Mouse (Mus musculus) right cerebral cortex, postnatal 25 days (tissue): Measurements from ENCODE around the gene Nfic.

ENCODE experiments used
- DNase-seq: peaks from one replicate; pipeline ENCODE4 v3.0.0; 2022

Gene Nfic

DNA sequence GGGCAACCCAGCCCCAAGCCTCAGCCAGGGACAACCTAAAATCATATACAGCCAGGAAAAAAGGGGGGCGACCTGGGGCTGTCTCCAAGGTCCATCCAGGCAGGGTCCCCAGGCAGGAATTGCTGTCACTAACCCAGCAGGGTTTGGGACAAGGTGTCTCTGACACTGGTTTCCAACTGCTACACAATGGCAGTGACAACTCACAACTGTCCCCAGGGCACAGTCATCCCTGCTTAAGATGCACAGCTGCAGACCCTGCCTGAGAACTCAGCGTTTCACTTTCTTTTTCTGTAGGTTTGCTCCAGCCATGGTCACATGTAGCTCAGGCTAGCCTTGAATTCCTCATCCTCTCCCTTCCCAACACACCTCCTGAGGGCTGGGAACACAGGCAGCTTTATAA, 26.3 kb downstream of the Nfic start:
- peak; percentile 4 for DNase-seq

DNA sequence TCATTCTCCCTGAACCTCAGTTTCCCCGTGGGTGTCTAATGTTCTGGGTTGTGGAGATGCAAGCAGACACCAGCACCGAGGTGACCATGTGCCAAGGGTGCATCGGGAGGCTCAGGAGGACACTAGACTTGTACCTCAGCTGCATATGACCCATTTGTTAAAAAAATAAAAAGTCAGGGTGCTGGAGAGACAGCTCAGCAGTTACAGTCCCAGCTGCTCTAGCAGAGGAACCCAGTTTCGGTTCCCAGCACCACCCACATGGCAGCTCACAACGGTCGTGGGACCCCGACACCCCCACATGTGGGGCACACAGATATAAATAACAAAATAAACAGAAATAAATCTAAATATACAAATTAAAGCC, 26.9 kb downstream of the Nfic start:
- DNase-seq, result no peak

DNA sequence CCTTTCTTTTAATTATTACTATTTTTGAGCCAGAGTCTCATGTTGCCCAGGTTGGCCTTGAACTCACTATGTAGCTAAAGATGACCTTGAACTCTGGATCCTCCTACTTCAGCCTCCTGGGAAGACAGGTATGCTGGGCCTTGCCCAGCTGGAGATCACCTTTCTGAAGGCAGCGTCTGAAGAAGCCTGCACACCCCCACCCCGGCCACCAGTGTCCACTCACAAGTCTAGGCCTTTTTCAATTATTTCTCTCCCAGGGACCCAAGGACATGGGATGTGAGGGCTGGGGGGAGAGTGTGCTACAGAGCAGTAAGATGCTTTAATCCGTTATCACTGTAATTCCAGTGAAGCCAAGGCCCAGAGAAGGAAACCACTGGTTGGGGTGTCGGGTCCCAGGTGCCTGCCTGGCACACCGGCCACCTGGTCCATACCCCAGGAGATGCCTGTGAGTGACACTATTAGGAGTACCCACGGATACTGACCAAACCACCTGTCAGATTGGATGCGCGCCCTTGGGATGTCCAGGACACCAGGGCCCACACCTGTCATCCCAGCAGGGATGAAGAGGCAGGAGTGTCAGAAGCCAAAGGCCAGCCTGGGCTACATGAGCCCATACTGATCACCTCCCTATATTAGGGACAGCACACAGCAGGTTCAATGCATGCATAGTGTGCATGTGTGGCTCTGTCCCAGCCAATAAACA, 27.5 kb downstream of the Nfic start:
- DNase-seq, result no peak

DNA sequence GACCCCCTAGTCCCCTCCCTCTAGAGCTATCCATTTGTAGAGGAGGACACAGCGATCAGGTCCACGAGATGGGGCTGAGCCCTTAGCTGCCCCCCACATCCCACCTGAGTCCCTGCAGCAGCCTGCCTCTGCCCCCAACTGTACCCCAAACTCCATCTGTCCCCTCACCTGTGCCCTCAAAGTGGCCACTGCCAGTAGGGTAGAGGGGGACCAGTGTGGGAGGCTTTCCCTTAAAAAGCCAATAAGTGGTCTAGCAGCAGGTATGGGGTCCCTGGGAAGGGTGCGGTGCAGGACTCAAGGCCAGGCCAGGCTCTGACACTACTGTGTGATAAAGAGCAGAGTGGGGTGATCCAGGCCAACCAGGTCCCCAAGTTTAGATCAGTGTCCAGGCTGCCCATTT, 28.1 kb downstream of the Nfic start:
- no peak for DNase-seq

DNA sequence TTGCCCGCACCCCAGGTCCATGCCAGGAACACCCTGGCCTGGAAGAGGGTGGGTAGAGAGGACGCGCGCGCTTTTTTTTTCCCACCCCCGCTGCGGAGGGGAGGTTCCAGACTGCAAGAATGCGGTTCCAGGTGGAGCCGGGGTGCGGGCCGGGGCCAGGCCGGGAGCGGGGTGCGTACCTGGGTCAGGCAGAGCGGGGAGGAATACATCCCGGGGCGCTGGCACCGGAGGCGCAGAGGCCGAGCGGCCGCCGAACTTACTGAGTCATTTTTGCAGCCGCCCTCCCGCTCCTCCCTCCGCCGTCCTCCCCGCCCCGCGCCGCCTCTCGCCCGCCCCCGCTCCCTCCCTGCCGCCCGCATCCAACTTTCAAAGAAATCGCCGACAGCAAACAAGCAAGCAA, 28.5 kb downstream of the Nfic start:
- peak; percentile 65 for DNase-seq

DNA sequence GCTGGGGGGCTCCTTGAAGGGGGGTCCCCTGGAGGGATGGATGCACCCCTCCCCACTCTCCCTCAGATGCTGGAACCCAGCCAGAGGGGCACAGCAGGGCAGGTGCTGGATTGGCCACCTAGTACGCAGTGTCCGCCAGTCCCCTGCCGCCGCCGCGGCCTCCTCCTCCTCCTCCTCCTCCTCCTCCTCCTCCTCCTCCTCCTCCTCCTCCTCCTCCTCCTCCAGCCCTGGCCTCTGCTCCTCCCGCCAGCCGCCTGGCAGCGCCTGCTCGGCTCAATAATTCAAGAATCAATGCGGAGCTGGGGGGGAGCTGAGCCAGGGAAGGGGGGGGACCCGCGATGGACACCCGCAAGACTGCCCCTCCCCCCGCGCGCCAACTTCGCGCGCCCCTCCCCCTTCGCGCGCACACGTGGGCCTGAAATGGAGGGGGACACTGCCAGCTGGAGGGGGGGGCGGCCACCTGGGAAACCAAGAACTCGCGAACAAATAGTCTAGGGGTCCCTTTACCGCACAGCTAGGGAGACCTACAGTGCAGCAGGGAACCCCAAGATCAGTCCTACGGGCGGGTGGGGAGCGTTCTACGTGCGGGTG, 29.3 kb downstream of the Nfic start:
- DNase-seq, result peak; percentile 6

DNA sequence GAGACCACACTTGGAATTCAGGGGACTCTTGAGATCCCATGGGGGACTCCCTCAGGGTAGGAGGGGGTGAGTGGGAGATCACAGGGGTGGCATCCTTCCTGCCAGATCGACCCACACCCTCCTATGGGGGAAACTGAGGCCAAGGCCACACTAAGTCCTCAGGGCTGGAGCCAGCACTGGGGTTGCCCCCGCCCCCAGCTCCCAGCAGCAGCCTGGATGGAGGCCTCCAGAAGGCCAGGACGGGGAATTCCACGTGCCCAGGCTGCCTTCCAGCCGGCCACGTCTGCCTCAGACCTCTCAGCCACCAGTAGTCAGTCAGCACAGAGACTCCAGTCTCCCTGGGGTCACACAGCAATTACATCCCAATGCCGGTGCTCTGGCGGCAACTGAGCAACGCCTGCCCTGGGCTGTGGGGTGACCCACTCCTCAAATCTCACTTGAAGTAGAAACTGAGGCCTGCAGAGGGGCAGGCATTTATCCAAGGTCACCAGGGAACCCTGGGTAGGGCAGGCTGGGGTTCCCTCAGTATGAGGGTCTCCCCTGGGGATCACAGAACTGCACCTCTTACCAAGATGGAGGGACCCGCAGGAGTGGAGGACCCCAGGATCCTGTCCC, 30.1 kb downstream of the Nfic start:
- DNase-seq, result peak; percentile 29

DNA sequence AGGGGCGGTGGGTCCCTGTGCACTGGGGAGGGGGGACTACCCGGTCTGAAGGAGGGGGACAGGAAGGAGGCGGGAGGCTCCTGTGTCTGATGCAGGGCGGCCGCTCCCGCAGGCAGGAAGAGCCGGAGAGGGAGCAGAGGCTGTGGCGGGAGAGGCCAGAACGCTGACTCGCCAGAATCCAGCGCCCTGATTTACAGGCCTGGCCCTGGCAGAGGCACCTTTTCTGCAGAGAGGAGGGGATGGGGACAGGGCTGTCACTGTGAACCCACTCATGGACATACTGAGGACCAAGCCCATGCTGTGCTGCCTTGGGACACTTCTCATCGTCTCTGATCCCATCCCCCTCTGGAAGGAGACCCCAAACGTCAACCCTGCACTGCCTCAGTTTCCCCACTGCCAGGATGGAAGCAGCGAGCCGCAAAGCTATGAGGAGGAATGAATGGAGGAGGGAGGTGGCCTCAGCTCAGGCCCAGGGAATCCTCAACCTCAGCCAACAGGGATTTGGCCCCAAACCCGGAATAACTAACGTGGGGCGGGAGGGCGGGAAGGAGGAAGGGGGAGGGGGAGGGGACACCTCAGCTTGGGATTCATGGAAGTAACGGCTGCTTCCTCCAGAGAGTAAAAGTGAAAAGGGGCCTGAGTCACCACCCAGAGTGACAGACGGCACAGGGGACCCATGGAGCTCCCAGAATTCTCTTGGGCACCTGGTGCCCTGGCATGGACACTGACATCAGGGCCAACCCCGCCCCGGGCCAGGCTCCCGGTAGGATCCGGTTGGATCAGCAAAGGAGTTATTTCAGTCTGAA, 31.0 kb downstream of the Nfic start:
- peak; percentile 13 for DNase-seq

DNA sequence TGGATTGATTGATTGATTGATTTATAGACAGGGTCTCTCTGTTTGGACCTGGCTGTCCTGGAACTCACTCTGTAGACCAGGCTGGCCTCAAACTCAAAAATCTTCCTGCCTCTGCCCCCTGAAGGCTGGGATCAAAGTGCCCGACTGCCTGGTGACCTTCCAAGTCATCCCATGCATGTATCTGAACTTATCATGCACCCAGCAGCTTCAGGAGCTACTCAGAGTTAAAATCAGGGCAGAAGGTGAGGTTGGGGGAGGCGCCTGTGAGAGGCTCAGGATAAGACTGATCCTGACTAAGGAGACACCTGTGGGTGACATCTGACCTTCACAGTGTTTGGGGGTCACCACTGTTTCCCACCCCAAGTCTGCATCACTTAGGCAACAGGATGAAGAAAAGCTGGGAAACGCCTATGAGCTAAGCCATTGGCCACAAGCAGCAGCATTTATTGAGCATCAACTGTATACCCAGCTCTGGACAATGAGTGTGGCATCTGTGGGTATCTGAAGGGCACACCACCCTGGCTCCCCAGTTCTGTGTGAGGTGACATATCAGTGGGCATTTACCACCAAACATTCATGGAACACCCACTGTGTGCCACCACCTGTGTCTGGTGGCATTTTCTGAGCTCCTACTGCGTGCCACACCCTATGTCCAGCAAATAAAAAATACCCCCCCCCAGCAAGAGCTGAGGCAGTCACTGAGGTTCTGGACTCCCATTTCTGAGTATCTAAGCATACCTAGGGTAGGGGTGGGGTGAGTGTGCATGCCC, 31.8 kb downstream of the Nfic start:
- DNase-seq, result peak; percentile 3

DNA sequence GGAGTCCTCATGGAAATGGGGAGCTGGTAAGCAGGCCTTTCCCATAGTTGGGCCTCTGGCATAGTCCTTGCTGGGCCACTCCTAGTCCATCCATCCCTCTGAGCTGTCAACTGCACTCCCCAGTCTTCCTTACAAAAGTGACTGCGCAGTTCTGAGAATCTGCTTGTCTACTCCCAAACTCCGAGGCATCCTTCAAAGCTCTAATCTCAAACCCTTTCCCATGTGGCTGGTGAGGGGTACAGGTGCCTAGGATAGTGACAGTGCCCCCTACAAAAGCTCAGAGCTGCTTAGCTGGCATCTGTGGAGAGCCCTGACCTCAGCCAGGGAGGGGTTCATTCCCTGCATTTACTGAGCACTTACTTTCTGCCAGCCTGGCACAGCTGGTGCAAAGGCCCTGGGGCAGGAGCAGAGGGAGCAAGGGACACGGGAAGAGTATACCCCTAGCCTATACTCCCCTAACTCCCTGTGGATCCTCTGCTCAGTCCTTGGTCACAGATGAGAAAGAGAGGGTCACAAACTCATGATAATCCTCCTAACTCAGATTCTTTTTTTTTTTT, 32.7 kb downstream of the Nfic start:
- peak; percentile 3 for DNase-seq

DNA sequence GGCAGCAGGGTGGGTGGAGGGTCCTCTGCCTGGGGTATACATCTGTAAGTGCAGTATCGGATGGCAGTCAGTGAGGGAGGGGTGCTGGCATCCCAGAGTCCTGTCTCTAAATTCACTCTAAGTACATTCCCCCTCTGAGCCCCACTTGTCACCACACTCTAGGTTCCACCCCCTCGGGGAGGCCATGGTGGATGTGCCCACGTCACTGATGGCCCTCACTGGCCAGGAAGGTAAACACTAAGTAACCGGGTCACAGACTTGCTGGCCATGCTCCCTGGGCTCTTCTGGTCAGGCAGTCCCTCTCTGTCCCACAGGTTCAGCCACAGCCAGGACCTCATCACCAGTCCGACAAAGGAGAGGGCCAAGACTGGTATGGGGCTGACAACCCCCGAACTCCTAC, 33.2 kb downstream of the Nfic start:
- DNase-seq, result peak; percentile 2

DNA sequence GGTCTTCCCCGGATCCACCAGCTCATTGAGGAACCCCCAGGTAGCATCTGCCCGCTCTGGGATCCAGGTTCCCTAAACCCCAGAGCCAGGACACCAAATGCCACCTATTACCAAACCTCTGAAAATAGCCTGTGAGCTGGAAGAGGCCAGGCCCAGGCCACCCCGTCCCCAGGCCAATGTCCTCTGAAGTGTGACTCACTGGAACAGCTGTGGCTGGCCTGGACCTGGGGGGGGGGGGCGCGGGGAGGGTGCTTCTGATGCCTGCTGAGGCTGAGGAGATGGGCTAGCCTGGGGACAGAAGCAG, 33.7 kb downstream of the Nfic start:
- peak; percentile 2 for DNase-seq

DNA sequence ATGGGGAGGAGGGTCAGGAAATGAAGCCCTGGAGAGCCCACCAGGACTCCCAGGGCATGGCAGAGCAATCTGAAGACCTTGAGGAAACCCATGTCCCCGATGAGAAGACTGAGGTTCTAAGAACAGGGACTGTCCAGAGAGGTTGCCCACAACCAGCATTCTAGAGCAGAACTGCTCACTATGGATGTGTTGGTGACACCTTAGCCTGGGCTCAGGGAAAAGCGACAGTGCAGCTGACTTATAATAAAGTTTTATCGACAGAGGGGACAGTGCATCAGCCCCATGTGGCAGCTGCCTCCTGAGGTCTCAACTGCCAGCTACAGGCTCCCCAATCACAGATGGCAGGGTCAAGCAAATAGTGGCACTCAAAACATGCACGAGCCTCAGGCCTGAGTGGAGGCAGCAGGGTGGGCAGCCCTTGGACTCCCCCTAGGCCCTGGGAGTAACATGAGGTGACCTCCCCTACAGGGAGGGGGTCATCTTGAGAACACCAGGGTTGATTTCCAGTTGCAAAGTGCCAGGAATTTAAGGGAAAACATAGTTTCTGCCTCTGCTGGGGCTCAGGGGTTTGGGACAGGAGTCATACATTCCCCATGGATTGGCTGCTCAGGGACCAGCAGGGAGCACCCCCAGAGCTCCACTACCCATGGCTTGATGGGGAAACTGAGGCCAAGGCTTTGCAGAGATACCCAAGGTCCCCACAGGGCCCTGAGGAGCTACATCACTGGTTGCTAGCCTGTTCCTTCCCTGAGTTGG, 34.2 kb downstream of the Nfic start:
- peak; percentile 3 for DNase-seq

DNA sequence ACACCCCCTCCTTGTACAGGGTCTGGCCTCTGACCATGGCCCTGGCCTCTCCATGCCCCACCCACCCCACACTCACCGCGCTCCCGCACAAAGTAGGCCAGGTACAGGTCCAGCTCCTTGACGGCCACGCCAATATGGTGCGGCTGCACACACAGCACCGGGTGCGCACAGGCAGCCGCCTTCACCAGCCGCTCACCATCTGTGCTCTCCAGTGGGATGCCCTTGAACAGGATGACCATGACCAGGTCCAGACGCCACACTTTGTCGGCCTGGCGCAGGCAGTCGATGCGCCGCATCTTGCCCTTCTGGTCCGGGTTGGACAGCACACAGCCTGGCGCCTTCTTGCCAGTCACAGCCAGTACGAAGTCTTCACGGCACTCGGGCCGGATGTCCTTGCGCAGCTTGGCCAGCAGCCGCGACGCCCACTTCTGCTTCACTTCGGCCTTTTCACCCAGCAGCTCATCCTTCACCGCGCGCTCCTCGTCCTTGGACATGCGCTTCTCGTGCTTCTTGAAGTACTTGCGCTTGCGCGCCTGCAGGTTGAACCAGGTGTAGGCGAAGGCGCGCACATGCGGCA, 35.2 kb downstream of the Nfic start:
- peak; percentile 6 for DNase-seq

DNA sequence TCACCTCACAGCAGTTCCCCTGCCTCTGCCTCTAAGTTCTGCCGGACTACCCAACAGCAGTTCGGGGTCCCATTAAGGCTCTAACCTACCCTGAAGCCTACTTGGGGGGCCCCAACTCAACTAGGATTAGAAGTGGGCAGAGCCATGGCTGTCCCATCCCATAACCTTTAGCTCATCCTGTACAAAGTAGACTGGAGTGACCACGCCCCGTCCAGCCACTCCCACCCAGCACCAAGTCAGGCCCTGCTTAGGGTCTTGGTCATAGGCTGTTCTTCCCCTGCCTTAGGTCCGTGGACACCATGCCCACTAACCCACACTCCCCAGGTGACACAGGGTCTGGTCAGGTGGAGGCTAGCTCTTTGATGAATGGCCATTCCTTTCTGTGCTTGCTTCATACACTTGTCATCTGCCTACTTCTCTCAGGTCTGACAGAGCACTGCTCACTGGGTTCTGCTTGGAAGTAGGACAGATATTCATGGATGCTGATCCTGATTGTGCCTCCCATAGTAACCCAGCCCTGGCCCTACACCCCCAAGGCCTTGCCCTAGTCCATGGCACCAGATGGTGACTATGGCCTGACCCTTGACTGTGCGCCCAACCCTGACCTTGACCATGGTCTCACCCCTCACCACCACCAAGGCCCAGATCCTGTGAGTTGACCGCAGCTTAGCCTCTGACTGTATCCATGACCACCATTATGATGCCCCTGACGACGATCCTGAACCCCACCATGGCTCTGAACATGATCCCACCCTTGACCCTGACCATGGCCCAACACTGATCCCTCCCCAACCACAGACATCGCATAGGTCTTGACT, 36.1 kb downstream of the Nfic start:
- DNase-seq, result no peak

DNA sequence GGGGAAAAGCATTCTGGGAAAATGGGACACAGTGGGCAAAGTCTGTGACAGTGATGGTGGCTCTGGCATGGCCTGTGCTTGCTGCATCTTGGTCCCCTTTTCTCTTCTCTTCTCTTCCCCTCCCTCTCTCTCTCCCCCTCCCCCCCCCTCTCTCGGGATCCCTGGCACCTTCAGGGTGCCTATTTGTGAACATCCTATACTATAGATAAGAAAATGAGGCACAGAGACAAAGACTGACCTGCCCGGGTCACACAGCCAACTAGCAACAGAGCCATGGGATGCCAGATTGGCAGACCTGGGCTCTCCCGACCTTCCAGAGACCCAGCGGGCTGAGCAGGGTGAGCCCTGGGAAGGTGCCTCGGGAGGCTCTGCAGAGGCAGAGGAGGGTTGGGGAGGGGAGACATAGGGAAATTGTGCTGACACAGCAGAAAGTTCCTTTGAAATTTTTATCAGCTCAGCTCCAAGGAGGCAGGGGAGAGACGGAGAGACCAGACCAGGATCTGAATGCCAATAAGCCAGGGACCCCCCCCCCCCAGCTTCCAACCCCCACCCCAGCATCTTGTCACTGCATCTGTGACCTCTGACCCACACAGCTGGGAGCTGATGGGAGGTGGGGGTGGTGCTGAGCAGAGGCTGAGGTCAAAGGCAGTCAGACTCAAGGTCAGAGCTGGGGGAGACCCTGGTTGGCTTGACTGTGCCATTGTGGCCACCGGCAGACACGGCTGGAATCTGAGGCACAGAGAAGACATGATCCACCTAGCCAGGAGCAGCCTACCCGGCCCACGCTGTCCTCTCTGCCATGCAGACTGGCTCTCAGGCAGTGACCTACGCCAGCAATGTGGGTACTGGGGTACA, 37.0 kb downstream of the Nfic start:
- no peak for DNase-seq

DNA sequence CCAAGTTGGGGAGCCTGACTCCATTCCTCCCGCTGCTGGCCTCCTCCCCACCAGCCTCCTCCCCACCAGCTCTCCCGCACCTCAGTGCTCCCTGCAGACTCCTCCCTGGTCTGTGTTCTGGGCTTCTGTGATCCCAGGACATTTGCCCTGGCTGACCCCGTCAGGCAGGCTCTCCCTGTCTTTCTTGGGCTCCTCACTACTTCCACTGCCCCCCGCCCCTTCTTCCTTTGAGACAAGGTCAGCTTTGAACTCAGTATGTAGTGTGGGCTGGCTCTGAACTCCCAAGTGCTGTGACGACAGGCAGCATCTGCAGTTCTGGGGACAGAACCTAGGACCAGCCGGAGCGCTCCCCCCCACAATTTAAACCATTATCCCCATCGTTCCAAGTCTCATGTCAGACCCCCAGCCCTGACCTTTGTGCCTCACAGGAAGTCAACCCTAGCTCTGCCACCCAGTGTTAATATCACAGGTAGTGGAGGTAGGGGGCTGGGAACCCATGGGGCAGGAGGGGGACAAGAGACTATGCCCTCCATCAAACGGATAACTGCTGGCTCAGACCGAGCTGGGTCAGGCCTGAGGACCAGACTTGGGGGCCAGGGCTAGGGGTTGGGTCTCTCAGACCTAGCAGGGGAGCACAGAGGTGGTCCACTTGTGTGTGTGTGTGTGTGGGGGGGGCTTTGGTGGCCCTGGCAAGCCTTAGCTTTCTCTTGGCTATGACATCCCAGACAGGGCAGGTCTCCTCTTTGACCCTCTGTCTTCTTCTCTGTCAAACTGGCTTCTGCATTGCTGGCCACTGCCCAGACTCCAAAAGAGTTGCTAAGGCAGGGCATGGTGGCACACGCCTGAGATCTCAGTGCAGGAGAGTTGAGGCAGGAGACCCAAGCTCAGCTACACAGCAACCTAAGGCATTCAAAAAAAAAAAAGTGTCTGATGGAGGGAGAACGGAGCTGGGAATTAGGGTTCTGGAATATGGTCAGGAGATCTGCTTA, 37.9 kb downstream of the Nfic start:
- DNase-seq, result no peak

DNA sequence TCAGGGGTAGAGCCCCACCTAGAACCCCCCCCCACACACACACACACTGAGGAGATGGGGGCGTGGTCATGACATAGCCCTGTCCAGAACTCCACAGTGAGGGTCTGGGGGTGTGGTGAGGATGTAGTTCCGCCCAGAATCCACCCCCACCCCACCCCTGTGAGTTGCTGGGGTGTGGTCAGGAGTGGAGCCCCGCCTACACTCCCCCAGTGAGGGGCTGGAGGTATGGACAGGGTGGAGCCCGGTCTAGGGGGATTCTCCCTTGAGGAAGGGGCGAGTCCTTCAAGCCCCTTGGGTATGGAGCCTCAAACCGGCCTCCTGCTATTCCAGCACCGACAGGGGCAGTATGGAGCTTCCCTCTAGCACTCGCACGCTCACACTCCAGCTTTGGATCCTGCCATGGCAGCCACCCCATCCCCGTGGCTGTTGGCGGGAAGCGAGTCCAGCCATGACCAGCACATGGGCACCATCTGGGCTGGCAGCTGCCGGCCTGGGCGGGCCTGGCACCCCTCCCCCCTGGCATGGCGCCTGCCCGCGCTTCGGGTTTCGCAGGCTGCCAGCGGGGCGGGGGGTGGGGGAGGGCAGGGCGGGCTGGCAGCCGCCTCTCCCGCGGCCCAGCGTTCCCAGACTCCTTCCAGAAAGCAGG, 38.7 kb downstream of the Nfic start:
- peak; percentile 85 for DNase-seq
